Mouse (Mus musculus): Measurements from ENCODE around the gene Gramd1b. TPM values are rescaled to one million over a fixed set of nuclear protein-coding genes. Genes with fewer than 3 reads are reported as not detected.

Gramd1b gene
- polyA plus RNA-seq, 1 experiment from 2014 or later = 4.2 TPM

DNA sequence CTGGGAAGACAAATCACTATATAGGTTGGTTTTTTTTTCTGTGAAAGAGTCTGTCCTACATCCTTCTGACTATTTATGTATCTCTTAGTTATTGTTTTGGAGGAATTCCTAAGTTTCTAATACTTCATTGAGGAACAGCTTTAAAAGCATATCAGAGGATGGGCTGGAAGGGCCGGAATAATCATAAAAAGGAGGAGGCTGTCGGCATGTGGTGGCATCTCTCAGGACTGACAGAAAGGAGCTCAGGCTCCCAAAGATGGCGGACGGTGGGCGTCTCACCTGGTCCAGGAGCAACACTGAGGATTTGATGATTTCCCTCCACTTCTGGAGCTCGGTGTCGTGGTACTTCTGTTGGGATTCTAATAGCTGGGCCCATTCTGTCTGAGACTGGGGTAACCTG, 231.9 kb downstream of the Gramd1b start:
- no peaks in the 10 kb centered on the region for H3K36me3 ChIP-seq (ENCODE audit: control insufficient read depth, insufficient read depth, low read length)
- H3K27ac ChIP-seq (ENCODE audit: low read length) = no peak overlapping the region
- H3K4me2 ChIP-seq (ENCODE audit: low read depth, low read length) = no peak overlapping the region
- no peak overlapping the region for H3K4me3 ChIP-seq (ENCODE audit: low read length)
- ATAC-seq (ENCODE audit: low read depth) = no peak
- no peaks in the 10 kb centered on the region for H3K27me3 ChIP-seq (ENCODE audit: control insufficient read depth, insufficient read depth, low read depth, low read length)
- no peak overlapping the region for H3K9ac ChIP-seq (ENCODE audit: low read length)
- no peaks in the 10 kb centered on the region for H3K4me1 ChIP-seq (replicated peaks; ENCODE audit: control insufficient read depth, insufficient read depth, low read length)
- H3K9me3 ChIP-seq (ENCODE audit: control insufficient read depth, low read length) = no peaks in the 10 kb centered on the region
- 94% methylated on average over 7 of the region's 7 CpGs for WGBS

DNA sequence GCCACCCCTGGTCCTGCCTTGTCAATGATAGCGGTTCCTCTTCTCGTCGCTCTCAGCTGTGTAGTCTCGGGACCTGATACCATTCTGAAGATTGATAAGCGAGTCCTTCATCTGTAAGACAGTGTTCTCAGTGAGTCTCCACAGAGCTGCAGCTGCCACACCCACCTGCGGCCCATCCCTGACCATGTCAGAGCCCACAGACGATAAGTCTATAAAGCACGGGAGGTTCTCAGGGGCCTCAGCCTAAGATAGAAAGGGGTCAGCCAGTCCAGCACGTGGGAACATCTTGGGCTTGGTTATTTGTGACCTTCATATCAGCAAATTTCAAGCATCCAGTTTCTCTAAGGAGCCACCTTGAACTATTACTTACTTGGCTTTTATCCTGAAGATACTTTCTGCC, 233.2 kb downstream of the Gramd1b start:
- no peak overlapping the region for H3K4me2 ChIP-seq (ENCODE audit: low read depth, low read length)
- 88% methylated on average over 9 of the region's 9 CpGs for WGBS
- H3K36me3 ChIP-seq (ENCODE audit: control insufficient read depth, insufficient read depth, low read length) = no peaks in the 10 kb centered on the region

DNA sequence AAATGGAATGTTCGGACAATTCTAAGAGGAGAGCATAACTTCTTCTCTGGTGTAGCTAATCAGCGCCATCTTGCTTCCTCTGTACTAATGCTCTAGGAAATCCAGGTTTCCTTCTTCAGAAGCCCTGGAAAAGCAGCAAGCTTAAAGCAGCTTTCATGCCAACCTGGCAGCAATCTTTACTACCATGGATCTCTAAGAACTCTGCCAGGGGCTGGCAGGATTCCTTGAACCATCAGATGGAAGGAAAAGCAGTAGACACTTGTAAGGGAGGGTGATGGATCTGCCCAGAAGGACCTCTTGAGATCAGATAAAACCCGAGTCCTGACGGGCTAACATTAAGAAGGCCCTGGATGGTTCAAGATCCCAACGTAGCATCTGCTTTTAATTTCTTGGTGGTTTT, 234.9 kb downstream of the Gramd1b start:
- Histone ChIP-seq H3K27me3 (ENCODE audit: control insufficient read depth, insufficient read depth, low read depth, low read length) (no peaks in the 10 kb centered on the region), H3K27ac (ENCODE audit: low read length) (no peak overlapping the region), H3K9me3 (ENCODE audit: control insufficient read depth, low read length) (no peaks in the 10 kb centered on the region), H3K4me3 (ENCODE audit: low read length) (no peak overlapping the region), H3K36me3 (ENCODE audit: control insufficient read depth, insufficient read depth, low read length) (no peaks in the 10 kb centered on the region), H3K9ac (ENCODE audit: low read length) (no peak overlapping the region), H3K4me1 (replicated peaks; ENCODE audit: control insufficient read depth, insufficient read depth, low read length) (no peaks in the 10 kb centered on the region), H3K4me2 (ENCODE audit: low read depth, low read length) (no peak overlapping the region)
- WGBS = 85% methylated on average over 5 of the region's 5 CpGs
- no peak for ATAC-seq (ENCODE audit: low read depth)

More for the DNA sequence above, 233.2 kb downstream of the Gramd1b start:
- H3K4me3 ChIP-seq (ENCODE audit: low read length) = no peak overlapping the region
- H3K27me3 ChIP-seq (ENCODE audit: control insufficient read depth, insufficient read depth, low read depth, low read length) = no peaks in the 10 kb centered on the region
- H3K4me1 ChIP-seq (replicated peaks; ENCODE audit: control insufficient read depth, insufficient read depth, low read length) = no peaks in the 10 kb centered on the region
- no peak for ATAC-seq (ENCODE audit: low read depth)
- H3K9me3 ChIP-seq (ENCODE audit: control insufficient read depth, low read length) = no peaks in the 10 kb centered on the region
- no peak overlapping the region for H3K27ac ChIP-seq (ENCODE audit: low read length)
- H3K9ac ChIP-seq (ENCODE audit: low read length) = no peak overlapping the region

DNA sequence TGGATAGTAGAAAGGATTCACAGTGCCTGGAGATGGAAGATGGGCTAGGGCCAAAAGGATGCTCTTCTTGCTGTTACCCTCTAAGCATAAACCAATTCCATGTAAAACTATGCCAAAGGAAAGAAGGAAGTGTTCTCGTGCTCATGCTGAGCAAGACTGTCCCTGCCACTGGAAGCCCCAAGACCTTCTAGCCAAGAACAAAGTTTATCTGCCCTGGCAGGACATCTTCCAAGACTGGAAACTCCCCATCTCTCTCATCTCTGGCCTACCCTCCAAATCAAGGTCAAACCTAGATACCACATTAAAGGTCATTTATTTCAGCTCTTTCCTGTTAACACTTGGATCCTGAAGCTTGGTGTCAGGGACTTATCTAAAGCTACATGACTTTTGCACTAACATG, 236.3 kb downstream of the Gramd1b start:
- Histone ChIP-seq H3K4me3 (ENCODE audit: low read length) (no peak overlapping the region), H3K4me2 (ENCODE audit: low read depth, low read length) (no peak overlapping the region), H3K36me3 (ENCODE audit: control insufficient read depth, insufficient read depth, low read length) (no peaks in the 10 kb centered on the region), H3K27ac (ENCODE audit: low read length) (no peak overlapping the region), H3K27me3 (ENCODE audit: control insufficient read depth, insufficient read depth, low read depth, low read length) (no peaks in the 10 kb centered on the region), H3K4me1 (replicated peaks; ENCODE audit: control insufficient read depth, insufficient read depth, low read length) (no peaks in the 10 kb centered on the region), H3K9me3 (ENCODE audit: control insufficient read depth, low read length) (no peaks in the 10 kb centered on the region), H3K9ac (ENCODE audit: low read length) (no peak overlapping the region)
- 75% methylated on average over 1 of the region's 1 CpGs for WGBS
- ATAC-seq (ENCODE audit: low read depth) = no peak

DNA sequence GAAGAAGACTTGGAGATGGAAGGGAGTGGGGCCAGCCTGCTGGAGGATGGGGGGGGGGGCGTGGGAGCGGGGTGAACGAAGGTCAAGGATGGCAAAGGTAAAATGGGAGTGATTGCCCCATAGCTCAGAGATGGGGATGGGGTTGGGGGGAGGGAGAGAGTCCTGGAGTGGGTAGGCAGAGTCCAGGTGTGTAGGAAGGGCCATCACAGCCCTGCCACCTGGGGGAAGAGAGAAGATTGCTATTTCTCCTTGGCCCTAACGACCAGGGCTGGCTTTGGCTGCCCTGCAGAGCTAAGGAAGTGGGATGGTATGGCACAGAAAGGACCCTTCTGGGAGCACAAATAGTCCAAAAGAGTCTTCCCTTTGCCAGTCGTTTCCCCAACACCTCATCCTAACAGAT, 237.0 kb downstream of the Gramd1b start:
- no peak overlapping the region for H3K4me2 ChIP-seq (ENCODE audit: low read depth, low read length)
- H3K27ac ChIP-seq (ENCODE audit: low read length) = no peak overlapping the region
- H3K9ac ChIP-seq (ENCODE audit: low read length) = no peak overlapping the region
- H3K36me3 ChIP-seq (ENCODE audit: control insufficient read depth, insufficient read depth, low read length) = no peaks in the 10 kb centered on the region
- no peaks in the 10 kb centered on the region for H3K4me1 ChIP-seq (replicated peaks; ENCODE audit: control insufficient read depth, insufficient read depth, low read length)
- no peak overlapping the region for H3K4me3 ChIP-seq (ENCODE audit: low read length)
- H3K9me3 ChIP-seq (ENCODE audit: control insufficient read depth, low read length) = no peaks in the 10 kb centered on the region
- no peaks in the 10 kb centered on the region for H3K27me3 ChIP-seq (ENCODE audit: control insufficient read depth, insufficient read depth, low read depth, low read length)
- ATAC-seq (ENCODE audit: low read depth) = no peak
- 87% methylated on average over 5 of the region's 5 CpGs for WGBS

DNA sequence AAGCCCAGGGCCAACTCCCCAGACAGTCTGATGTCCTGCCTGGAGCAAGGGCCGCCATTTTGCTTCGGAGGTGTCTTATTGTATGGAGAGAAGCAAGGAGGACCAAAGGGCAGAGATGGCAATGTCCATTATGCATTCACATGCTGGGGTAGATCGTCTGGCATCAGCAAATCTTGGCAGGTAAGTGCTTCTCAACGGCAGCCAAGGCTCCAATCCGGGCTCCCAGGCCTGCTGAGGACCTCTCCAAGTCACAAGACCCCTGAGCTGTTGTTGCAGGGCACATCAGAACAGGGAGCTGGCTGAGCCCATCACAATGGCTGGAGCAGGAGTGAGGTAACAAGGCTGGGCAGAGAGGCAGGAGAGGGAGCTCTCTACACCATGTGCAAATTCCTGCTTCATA, 237.4 kb downstream of the Gramd1b start:
- WGBS = 90% methylated on average over 5 of the region's 5 CpGs
- Histone ChIP-seq H3K27me3 (ENCODE audit: control insufficient read depth, insufficient read depth, low read depth, low read length) (no peaks in the 10 kb centered on the region), H3K4me3 (ENCODE audit: low read length) (no peak overlapping the region), H3K36me3 (ENCODE audit: control insufficient read depth, insufficient read depth, low read length) (no peaks in the 10 kb centered on the region), H3K9me3 (ENCODE audit: control insufficient read depth, low read length) (no peaks in the 10 kb centered on the region), H3K4me2 (ENCODE audit: low read depth, low read length) (no peak overlapping the region), H3K4me1 (replicated peaks; ENCODE audit: control insufficient read depth, insufficient read depth, low read length) (no peaks in the 10 kb centered on the region), H3K27ac (ENCODE audit: low read length) (no peak overlapping the region), H3K9ac (ENCODE audit: low read length) (no peak overlapping the region)
- ATAC-seq (ENCODE audit: low read depth) = no peak

DNA sequence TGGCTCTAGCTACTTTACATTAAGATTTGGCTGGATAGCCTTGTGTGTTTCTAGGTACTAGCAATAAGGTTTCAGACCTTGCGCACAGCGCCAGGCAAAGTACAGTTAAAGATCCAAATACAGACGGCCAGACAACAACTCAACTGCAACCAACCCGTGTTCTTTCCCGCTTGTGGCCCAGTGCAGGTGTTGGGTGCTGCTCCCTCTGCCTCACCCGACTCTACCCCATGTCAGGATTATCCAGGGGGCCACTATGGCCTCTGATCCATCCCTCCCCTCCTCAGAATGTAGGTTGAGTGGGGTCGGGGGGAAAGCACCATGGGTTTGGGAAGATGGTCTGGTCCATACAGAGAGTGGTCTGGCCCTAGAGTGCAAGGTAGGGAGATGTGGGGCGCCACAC, 237.9 kb downstream of the Gramd1b start:
- ATAC-seq (ENCODE audit: low read depth) = no peak
- H3K36me3 ChIP-seq (ENCODE audit: control insufficient read depth, insufficient read depth, low read length) = no peaks in the 10 kb centered on the region
- no peaks in the 10 kb centered on the region for H3K4me1 ChIP-seq (replicated peaks; ENCODE audit: control insufficient read depth, insufficient read depth, low read length)
- no peaks in the 10 kb centered on the region for H3K9me3 ChIP-seq (ENCODE audit: control insufficient read depth, low read length)
- no peaks in the 10 kb centered on the region for H3K27me3 ChIP-seq (ENCODE audit: control insufficient read depth, insufficient read depth, low read depth, low read length)
- no peak overlapping the region for H3K4me2 ChIP-seq (ENCODE audit: low read depth, low read length)
- no peak overlapping the region for H3K4me3 ChIP-seq (ENCODE audit: low read length)
- WGBS = 91% methylated on average over 8 of the region's 8 CpGs
- H3K9ac ChIP-seq (ENCODE audit: low read length) = no peak overlapping the region
- H3K27ac ChIP-seq (ENCODE audit: low read length) = no peak overlapping the region

DNA sequence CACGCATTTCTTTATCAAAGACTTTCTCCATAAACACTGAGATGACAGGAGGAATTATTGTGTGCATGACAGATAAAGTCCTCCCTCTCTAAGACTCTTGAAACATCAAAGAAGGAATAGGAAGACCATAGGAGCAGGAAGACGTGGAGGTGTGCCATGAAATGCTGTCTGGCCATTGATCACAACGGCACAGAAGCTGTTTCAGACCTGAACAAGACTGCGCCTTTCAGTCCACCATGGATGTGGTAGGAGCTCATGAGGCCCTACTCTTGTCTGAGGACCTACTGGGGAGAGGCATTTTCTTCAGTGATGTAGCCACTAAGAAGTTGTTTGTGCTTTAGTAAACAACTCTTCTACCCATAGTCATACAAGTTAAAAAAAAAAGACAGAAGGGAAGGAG, 238.7 kb downstream of the Gramd1b start:
- whole genome bisulfite sequencing = 46% methylated on average over 4 of the region's 4 CpGs
- H3K27me3 ChIP-seq (ENCODE audit: control insufficient read depth, insufficient read depth, low read depth, low read length) = no peaks in the 10 kb centered on the region
- H3K27ac ChIP-seq (ENCODE audit: low read length) = no peak overlapping the region
- ATAC-seq (ENCODE audit: low read depth) = no peak
- H3K9ac ChIP-seq (ENCODE audit: low read length) = no peak overlapping the region
- no peak overlapping the region for H3K4me3 ChIP-seq (ENCODE audit: low read length)
- H3K9me3 ChIP-seq (ENCODE audit: control insufficient read depth, low read length) = no peaks in the 10 kb centered on the region
- H3K4me1 ChIP-seq (replicated peaks; ENCODE audit: control insufficient read depth, insufficient read depth, low read length) = no peaks in the 10 kb centered on the region
- H3K4me2 ChIP-seq (ENCODE audit: low read depth, low read length) = no peak overlapping the region
- H3K36me3 ChIP-seq (ENCODE audit: control insufficient read depth, insufficient read depth, low read length) = no peaks in the 10 kb centered on the region

DNA sequence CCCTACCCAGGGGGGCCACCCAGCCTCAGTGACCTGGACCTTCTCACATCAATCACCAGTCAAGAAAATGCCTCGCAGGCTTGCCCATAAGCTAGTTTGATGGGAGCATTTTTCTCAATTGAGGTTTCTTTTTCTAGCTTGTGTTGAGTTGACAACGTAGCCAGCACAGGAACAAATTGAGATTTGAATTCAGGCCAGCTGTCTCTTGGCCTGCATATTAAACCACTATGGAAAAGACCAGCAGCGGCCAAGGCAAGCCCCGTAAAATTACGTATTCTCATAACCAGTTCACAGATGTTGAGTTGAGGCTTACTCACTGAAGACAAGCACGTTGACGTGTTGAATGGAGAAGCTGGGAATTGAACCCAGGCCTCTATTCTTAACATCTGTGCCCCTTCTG, 248.2 kb downstream of the Gramd1b start:
- no peaks in the 10 kb centered on the region for H3K4me1 ChIP-seq (replicated peaks; ENCODE audit: control insufficient read depth, insufficient read depth, low read length)
- H3K9ac ChIP-seq (ENCODE audit: low read length) = no peak overlapping the region
- no peak overlapping the region for H3K27ac ChIP-seq (ENCODE audit: low read length)
- no peak for ATAC-seq (ENCODE audit: low read depth)
- H3K4me3 ChIP-seq (ENCODE audit: low read length) = no peak overlapping the region
- WGBS = 80% methylated on average over 7 of the region's 7 CpGs
- no peaks in the 10 kb centered on the region for H3K36me3 ChIP-seq (ENCODE audit: control insufficient read depth, insufficient read depth, low read length)
- H3K4me2 ChIP-seq (ENCODE audit: low read depth, low read length) = no peak overlapping the region
- H3K9me3 ChIP-seq (ENCODE audit: control insufficient read depth, low read length) = no peaks in the 10 kb centered on the region
- no peaks in the 10 kb centered on the region for H3K27me3 ChIP-seq (ENCODE audit: control insufficient read depth, insufficient read depth, low read depth, low read length)

DNA sequence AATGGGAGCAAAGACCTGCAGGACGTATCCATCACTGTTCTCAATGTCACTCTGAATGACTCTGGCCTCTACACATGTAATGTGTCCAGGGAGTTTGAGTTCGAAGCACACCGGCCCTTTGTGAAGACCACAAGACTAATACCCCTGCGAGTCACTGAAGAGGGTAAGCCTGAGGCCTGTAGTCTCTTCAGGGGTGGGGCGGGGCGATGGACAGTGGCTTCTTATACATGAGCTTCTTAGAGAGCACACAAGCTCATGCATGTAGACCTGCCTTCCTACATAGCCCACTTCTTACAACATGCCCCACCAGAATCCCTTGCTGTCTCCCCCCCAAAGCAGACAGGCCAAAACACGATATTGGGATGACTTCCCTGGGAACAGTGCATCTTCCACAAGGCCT, 251.7 kb downstream of the Gramd1b start:
- Histone ChIP-seq H3K9me3 (ENCODE audit: control insufficient read depth, low read length) (no peaks in the 10 kb centered on the region), H3K4me1 (replicated peaks; ENCODE audit: control insufficient read depth, insufficient read depth, low read length) (no peaks in the 10 kb centered on the region), H3K36me3 (ENCODE audit: control insufficient read depth, insufficient read depth, low read length) (no peaks in the 10 kb centered on the region), H3K9ac (ENCODE audit: low read length) (no peak overlapping the region), H3K4me2 (ENCODE audit: low read depth, low read length) (no peak overlapping the region), H3K27me3 (ENCODE audit: control insufficient read depth, insufficient read depth, low read depth, low read length) (no peaks in the 10 kb centered on the region), H3K27ac (ENCODE audit: low read length) (no peak overlapping the region), H3K4me3 (ENCODE audit: low read length) (no peak overlapping the region)
- no peak for ATAC-seq (ENCODE audit: low read depth)
- 90% methylated on average over 7 of the region's 7 CpGs for WGBS

Data from lung, embryonic 16.5 days (tissue).